Mouse (Mus musculus): ENCODE results near the gene Olfr794.

Olfr794 gene

GRCm38 (mm10) chr10:129567355-129567754 is at the start of gene Olfr794:
Gene Olfr794, plus strand, starts transcription at chr10:129567655.
- DNase-seq (ENCODE audit: low read depth, low spot score): no peak

DNA sequence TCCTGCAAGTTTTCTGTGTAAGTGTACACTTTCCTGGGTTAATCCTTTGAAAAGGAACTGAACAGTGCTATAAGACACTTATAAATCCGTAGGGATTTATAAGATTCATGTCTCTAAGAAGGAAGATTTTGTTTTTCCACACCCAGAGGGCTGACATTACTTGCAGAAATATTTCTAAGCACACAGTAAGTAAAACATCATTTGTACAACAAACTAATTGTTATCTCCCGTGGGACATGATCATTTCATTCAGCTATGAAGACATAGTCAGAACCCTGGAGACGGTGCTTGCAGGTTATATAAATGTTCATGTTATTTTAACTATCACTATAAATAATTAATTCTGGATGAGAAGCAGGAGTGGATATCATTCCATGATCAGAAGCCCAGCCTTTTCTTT is 46.0 kb upstream of the Olfr794 start, which contains the start of gene Olfr791:
Olfr791 (plus strand) TSS at position 301 of the 400 bp plus-strand sequence.
- no peak for DNase-seq (ENCODE audit: low read depth, low spot score)

- no peak for DNase-seq (ENCODE audit: low read depth, low spot score)
These were observed 28.6 kb upstream of the Olfr794 start, which contains the start of gene Olfr792 for GRCm38 (mm10) chr10:129538862-129539261. Gene Olfr792, plus strand, starts transcription at chr10:129539162.

DNA sequence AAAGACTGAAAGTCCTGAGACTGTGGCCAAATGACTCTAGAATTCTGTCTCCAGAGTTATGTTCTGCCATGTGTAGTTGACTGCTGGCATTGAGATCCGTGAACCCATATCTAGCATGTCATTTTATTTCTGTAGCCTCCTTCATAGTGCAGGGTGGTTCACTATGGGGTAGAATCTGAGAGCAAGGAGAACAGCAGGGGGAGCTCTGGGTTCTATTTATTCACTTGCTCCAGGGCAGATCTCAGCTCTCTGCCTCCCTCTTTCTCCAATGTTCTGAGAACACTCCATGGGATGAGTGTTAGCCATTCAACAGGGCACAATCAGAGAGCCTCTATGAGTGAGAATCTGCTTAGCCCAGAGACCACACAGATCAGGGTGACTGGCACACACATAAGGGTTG is 18.1 kb upstream of the Olfr794 start:
- DNase-seq (ENCODE audit: low read depth, low spot score): peak; percentile 8

DNA sequence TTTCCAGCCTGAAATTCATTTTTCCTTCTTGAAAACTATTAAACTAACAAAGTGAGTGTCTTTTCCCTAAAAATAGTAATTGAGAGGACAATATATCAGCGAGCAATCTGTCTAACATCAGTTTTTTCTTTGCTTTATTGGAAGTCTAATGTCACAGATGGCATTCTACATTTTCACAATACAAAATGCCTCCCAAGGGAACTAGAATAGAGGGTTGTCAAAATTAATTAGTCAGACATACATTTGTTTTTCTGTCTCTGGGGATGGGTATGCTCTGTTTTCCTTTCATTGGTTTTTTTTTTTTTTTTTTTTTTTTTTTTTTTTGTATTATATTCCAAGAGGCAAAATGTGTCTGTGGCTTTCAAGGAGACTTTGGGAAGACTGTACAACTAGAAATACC is 9.6 kb downstream of the Olfr794 start:
- DNase-seq (ENCODE audit: low read depth, low spot score): peak; percentile 1

- no peak for DNase-seq (ENCODE audit: low read depth, low spot score)
These were observed 45.0 kb downstream of the Olfr794 start, which contains the start of gene Olfr796 for GRCm38 (mm10) chr10:129612470-129612869. Gene Olfr796, minus strand, starts transcription at chr10:129612570.

- no peak for DNase-seq (ENCODE audit: low read depth, low spot score)
These were observed 54.3 kb downstream of the Olfr794 start for GRCm38 (mm10) chr10:129621724-129622123.

Data from brain, adult 2 months (tissue).